Mouse (Mus musculus): ENCODE data around the gene Map3k14.

The Map3k14 gene

DNA sequence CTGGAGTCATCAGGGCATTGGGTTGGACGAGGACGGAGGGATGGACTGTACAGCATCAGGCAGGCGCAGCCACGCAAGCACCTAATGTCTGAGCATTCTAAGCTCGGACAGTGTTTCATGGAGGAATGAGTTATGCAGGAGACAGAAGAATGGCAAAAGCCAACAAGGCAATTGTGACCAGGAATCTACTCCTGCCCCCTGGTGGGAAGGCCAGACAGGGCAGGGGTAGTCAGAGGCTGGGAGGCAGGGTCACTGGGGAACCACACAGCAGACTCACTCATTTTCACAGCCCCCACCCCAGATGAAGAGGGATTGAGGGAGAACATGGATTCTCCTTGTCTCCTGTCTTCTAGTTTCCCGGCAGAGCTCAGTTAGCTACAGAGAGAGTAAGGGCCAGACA lies 4.7 kb upstream of the Map3k14 start:
- DNase-seq (ENCODE audit: low spot score): no peak

DNA sequence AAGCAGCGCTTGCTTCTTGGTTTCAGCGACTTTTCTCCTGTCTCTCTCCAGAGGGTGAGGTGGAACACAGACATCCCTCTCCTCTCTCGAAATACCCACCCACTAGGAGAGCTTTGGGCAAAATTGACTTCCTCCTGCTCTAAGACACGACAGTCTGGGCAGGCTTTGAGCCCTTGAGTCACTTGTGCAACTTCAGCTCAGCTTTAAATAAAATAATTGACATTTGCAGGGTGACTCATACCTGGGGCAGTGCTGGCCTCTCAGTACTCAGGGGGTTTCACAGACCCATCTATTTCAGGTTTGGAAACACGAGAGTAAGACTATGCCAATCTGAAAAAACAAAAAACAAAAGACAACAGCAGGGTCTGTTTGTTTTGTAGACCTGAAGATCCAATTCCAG lies 2.2 kb upstream of the Map3k14 start:
- no peak for DNase-seq (ENCODE audit: low spot score)

DNA sequence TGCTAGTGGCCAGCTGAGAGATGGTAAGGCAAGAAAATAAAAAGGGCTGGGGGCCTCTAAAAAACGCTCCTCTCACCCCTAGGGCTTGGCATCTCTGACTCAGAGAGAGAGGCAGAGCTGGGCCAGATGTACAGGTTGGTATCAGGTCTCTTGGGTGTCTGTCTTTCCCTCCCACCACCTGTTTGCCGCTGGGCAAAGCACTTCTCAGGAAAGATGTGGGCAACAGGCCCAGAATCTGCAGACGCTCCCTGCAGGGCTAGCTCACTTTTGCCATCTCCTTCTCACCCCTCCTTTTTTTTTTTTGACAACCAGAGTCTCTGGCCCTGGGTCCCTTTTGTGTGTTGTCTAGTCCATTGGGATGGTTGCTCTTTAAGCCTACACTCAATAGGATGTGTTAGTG lies 1.6 kb upstream of the Map3k14 start:
- DNase-seq (ENCODE audit: low spot score): no peak

DNA sequence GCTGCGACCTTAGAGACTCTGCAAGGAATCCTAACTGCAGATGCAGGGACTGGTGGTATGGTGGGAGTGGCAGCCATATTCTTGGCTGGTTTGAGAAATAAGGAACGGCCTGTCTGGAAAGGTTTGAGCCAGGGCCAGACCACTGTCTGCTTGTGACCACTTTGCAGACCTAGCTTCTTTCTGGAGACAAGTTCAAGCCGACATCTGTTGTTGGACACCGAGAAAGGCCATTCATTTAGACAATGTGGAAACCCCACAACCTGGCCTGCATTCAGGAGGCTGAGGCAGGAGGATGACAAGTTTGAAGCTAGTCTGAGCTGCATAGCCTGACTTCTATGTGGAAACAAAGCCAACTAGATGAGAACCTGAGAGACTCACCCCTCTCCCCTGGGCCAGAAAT lies 1.1 kb upstream of the Map3k14 start:
- no peak for DNase-seq (ENCODE audit: low spot score)

DNA sequence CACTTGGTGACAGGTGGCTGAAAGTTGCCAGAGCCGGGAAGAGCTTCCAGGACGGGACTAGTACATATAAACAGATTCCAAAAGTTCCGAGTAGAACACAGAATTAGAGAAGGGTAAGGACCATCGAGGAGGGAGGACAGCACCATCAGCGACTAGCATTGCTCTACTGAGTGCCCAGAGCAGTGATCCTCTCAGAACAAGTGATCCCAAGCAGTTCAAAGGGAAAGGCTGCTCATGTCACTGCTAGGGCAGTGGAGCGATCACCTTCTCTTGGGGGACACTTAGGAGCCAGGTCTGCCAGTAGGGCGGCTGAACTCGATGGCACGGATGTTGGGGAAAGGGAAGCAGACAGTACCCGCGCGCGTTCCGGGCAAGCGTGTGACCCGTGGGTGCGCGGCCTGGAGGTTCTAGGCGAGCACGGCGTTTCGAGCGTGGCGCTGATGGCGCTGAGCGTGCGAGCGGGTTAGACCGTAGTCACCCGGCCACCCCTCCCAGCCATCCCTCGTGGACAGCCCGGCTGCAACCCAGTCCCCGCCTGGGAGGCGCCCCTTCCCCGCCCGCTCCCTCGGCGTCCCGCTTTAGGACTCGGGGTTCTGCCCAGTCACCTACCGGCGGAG lies 435 bp downstream of the Map3k14 start:
- no peak for DNase-seq (ENCODE audit: low spot score)

DNA sequence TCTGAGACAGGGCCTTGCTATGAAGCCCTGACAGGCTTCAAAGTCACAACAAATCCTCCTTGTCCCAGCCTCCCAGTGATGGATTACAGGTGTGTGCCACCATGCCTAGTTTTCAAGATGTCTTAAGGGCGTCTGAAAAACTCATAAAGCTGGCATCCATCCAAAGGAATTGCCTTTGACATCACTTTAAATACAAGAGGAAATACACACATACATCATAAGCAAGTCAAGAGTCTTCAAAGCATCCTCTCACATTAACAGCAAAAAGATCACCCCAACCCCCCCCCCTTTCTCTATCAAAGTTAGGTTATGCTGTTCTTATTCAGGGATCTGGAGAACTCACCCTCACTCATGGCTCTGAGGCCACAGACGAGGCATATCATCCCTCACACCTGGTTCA lies 1.4 kb downstream of the Map3k14 start:
- DNase-seq (ENCODE audit: low spot score): no peak

DNA sequence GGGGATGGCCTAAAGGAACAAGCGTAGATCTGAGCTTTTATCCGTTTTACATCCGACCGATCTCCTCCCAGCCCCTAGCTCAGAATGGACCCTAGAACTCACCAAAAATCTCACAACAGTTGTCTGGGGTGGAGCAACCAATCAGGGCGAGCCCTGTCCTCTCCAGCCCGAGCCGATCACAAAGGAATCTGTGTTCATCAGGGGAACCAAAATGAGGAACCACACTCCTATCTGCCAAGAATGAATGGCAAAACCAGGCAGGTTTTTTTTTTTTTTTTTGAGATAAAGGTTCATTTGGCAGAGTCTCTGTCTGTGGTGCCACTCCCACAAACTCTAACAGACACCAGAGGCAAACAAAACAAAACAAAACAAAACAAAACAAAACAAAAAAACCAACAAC lies 2.1 kb downstream of the Map3k14 start:
- DNase-seq (ENCODE audit: low spot score): no peak

DNA sequence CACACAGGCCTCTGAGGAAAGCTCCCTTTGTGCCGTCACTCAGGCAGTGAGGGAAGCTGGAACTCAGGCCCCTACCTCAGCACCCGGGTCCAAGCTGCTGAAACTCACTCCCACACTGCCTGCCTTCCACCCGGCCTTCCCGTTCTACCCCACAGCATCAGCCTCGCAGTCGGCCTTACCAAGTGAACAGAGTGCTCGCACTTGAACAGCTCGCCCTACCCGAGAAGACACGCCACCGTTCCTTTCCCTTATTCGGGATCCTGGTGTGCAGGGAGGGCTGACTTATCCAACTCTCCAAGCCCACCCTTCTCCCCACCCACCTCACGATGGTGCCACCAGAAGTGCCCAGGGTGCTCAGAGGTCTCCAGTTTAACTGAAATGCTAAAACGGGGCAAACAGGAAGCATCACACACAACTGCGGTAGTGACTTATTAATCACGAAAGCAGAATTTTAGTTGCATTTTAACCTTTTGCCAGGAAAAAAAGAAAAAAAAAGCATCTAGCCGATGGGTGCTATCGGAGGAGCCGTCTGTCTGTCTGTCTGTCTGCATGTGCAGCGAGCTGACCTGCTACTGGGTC lies 2.8 kb downstream of the Map3k14 start:
- no peak for DNase-seq (ENCODE audit: low spot score)

DNA sequence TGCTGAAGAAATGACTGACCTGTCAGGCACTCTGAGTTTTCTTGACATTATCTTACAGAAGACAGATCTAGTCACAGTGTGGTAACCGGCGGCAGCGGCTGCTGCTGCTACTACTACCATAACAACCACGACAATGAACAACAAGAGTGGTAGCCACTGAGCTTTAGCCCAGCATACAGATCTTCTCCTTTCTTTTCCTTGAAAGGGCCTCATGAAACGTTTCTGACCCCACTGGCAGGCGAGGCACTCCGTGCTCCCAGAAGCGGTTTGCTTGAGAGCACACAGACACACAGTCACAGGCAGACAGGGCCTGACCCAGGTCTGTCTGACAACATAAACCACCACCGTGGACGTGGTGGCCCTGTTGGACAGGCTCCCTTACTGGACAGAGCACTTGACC lies 3.7 kb downstream of the Map3k14 start:
- DNase-seq (ENCODE audit: low spot score): no peak

DNA sequence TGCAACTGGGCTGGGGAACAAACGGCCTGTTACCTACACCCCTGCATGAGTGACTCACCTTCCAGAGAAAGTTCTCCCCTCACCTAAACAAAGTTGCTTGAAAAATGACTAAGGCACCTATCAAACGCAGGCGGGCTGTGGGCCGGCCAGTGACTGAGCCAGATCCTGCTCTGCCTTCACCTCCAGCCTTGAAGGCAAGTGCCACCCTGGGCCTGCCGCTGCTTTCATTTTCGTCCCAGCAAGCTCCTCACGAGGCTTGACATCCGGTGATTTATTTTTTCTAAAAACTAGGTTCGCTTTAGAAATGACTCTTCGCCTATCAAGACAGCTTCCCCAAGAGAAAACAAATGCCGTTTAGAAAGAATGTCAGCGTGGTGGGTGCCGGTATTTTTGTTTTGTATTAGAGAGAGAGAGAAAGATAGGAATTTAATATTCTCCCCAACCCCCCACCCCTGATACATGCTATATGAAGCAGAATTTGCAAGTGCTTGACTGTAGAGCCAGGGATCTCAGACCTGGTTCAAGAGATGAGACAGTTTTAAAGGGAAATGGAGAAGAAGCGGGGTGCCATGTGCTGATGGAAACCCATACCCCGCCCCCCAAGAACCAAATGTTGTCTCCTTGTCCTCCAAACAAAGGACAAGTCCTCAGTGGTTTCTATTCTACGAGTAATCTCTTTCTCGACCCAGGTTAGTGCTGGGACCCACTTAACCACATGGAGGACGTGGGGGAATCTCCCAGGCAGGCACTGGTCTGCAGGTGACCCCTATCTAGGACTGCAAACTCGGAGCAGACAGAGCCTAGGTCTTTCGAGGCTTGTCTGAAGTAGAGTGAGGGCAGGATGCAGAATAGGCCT lies 4.6 kb downstream of the Map3k14 start:
- no peak for DNase-seq (ENCODE audit: low spot score)

DNA sequence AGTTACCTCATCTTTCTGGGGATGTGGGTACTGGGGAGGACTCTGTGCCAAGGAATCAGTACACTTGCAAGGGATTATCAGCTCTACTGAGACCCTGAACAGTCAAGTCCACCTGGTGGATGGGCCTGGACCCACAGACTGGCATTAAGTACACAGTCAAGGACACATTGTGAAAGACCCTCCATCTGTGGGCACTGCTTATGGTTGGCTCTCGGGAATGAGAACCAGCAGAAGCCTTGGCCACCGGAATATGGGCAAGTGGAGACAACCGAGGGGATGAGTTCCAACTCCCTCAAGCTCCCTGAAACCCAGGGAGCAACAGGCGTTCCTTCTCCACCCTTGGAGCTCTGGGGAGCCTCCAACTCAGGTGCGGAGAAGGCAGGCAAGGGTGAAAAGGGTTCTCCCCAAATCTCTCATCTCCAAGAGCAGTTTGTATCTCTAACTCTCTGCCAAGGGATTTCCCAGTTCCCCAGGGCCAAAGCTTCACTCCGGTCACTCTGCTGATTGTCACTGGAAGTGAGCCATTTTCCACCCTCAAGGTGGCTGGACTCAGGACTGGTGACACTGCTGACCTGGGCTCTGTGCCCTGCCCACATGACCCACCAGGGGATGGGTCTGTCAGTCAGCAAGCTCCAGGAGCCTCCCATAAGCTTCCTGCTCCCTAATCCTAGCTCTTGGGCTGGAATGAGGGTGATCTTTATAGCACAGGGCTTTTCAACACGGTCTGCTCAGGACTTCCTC lies 5.4 kb downstream of the Map3k14 start:
- DNase-seq (ENCODE audit: low spot score): no peak

DNA sequence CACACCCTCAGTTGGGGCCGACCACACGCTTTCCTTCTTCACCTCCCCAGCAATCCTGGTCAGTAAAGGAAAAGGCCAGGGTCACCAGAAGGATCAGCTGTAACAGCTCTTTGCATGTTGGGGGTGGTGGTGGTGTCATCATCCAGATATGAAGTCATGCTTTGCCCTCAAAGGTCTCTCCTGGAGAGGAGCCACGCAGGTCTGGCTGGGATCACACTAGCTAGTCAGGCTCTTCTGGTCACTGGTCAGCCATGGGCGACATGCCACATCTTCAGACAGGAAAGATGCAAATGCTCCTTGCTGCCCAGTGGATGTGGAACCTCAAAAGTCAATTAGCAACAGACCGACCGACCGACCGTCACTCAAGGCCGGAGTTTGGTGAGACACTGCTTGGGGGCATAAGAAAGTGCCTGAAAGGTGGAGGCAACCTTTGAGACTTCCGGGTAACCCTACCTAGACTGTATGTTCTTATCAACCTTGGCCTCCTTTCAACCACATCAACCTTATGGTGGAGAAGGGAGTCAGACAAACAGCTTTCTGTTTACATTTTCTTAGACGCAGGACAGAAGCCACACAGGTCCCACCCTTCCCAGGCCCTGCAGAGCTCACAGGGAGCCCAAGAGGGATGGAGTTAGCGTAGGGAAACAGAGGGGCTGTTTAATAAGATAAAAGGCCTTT lies 6.6 kb downstream of the Map3k14 start:
- no peak for DNase-seq (ENCODE audit: low spot score)

DNA sequence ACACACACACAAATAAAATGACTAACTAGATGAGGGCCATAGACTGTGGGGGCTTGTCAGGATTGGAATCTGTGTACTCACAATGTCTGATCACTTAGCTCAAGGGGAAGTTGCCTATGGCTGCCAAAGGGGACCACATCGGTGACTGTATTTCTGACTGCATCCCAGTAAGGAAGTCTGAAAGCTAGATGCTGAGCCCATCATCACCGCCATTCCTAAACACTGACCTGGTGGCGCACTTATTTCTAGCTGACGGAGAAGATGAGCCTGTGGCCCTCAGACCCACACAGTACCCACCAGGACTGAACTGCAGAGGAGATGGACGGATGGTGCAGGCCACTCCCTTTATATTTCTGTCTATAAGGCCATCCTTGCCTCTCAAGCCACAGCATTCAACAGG lies 7.2 kb downstream of the Map3k14 start:
- DNase-seq (ENCODE audit: low spot score): no peak

DNA sequence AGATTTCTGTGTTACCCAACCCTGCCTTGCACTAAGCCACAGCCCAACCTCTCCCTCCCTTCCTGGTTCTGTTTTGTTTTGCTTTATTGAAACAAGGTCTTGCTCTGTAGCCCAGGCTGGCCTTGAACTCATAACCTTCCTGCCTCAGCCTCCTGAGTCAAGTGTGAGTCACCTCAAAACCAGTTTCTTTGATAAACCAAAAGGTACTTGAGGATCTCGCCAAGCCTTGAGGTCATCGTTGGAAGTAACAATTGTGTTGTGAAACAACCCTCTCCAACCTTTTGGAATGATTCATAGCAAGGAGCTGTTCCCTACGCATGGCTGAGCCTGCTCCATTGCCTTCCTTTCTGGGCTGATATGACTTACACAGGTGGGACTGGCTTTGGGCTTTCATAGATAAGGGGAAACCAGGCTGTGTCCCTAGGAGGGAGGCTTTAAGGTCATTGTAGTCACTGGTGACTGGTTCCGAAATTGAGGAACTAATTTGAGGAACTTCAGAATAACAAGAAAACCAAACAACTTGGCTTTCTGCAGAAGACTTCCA lies 9.3 kb downstream of the Map3k14 start:
- no peak for DNase-seq (ENCODE audit: low spot score)

DNA sequence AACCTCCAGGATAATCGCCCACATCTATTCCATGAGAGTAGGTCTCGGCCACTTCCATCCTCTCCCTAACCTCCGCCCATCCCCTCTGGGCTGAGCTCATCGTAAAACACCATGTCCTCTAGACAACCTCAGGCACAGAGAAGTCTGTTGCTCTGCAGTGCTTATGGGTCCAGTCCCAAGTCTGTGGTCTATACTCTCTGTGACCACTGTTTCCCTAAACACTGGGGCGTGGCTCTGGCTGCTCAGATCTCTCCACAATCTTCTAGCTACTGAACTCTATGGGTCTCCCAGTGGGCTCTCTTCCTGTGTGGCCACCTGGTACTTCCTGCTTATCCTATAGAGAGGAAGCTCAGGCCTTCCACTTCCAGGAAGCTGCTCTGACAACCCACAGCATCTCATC lies 13.7 kb downstream of the Map3k14 start:
- no peak for DNase-seq (ENCODE audit: low spot score)

DNA sequence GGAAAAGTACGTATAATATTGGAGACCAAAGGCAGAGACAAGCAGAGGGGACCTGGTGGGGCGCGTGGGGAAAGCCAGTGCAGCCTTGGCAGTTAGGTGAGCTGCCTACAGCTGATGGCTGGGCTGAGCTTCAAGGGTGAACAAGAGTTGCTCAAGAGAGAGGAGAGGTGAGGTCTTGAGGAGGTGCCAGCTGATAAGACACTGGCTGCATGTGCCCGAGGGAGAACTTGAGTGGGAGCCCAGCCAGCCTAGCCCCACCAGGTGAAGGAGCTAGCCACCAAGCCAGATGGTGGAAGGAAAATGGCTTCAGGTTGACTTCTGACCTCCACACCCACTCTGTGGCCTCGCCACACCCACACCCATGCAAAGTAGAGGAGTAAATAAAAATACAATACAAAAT lies 14.9 kb downstream of the Map3k14 start:
- DNase-seq (ENCODE audit: low spot score): no peak

DNA sequence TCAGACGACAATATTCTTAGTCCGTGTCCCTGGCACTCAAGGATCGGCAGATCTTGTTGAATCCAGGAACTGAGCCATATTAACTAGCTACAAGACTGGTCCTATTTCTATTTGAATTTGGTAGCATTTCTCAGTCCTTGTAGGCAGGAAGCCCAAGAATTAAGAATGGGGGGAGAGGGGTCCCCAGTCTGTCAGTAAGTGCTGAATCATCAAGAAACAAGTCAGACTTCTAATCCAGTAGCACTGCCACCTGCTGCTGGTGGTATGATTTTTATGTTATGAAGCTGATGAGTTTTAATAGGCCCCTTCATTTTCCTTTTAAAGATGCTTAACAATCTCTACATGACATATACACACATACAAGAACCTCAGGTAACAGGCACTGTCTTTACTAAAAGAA lies 16.9 kb downstream of the Map3k14 start:
- no peak for DNase-seq (ENCODE audit: low spot score)

DNA sequence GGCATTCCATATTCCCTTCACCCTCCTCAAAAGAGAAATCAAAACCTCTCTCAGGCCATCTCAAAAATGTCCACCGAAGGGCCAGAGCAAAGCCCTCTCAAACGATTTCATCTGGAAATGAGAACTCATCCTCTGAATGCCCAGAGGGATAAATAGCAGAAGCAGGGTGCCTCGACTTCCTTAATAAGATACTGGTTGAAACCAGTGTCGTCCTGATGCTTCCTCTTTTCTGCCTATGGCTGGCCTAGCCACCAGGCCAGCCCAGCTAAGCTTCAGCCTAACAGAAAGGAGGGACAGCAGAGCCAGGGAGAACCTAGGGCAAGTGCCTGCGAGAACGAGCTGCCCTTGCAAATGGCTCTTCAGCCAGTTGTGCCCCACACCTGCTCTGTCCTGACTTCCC lies 17.8 kb downstream of the Map3k14 start:
- DNase-seq (ENCODE audit: low spot score): no peak

DNA sequence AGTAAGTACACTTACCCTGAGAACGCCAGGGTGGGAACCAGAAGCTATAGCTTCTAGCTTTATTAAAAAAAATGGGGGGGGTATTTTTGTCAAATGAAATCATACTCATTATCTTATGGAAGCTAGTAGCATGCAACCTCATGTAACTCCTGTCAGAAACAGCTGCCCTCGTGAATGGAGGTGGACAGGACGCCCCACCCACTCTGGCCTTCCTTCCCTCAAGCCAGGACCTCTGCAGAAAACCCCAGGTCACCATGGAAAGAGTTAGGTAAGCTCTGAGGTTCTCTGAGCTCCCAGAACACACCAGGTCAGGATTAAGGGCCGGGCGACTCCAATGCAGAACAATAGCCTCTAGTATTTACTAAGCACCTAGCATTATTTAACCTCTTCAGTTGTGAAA lies 18.4 kb downstream of the Map3k14 start:
- DNase-seq (ENCODE audit: low spot score): no peak

DNA sequence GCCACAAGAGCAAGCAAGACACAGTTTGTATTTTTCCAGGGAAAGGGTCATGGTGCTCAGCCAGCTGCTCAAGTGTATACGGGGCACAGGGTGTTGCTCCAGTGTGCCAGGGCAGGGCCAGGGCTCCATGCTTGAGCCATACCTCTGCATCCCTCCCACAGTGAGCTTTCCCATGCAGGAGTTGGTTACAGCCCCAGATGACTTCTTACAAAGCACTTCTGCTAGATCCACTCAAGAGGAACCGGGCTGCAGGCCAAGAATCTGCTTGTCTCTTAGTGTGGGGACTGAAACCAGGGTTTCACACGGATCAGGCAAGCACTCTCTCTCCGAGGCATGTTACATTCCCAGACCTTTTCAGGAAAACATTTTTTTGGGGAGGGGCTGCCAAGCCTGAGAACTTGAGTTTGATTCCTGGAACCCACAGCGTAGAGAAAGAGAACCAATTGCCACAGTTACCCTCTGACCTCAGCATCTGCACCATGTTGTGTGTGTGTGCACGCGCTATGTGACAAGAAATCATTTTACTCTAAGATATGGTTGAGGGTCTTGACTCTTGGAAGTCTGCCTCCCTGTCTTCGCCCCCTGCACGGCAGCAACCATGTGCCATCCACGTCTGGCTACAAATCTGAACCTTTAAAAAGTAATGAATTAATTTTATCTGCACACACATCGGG lies 19.6 kb downstream of the Map3k14 start:
- DNase-seq (ENCODE audit: low spot score): no peak

DNA sequence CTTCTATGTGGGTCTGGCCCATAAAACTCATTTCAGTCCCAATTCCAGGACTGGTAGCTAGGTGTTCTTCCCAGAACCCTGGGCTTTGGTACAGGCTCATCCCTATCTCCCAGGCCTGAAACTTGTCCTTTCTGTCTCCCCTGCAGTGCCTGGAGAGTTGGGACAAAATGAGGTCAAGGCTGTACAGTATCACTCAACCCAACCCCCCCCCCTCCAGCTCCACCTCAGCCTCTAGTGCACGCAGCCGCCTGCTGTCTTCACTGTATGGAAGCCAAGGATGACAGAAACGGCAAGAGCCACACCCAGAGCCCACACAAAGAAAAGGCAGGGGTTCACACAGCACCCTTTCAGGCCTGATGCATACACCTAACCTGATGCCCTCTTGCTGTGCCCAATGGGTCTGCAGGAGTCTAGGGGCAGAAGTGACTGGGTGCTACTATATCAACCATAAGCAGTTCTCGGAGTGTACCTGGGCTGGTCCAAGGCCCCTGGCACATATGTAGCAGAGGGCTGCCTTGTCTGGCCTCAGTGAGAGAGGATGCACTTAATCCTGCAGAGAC lies 20.5 kb downstream of the Map3k14 start:
- DNase-seq (ENCODE audit: low spot score): no peak
